Mouse (Mus musculus) MEL (cell line): ENCODE measurements at regions not wholly inside any gene's neighbourhood (a gene's known extent, or its start where the extent isn't known, plus 50 kb on each side); places are given as distances from the start of the nearest gene placed in this dataset.

Source experiments
- CTCF ChIP-seq, 3 experiments: IDR thresholded peaks in 2 of 3; conservative IDR thresholded peaks in 1 of 3; 2 replicates each; pipeline ENCODE4 v1.5.1; 2011 to 2012; ENCODE audit warnings: low read length in 3 of 3, low read depth in 2 of 3, mild to moderate bottlenecking in 2 of 3, improper control_type of control experiment in 1 of 3, inconsistent platforms in 1 of 3, mixed read lengths in 1 of 3, moderate library complexity in 1 of 3; ENCODE audit not compliant: control insufficient read depth in 1 of 3, insufficient read depth in 1 of 3, poor library complexity in 1 of 3, severe bottlenecking in 1 of 3
- ELF1 ChIP-seq: IDR thresholded peaks from 2 replicates; pipeline ENCODE4 v1.6.1; 2014; ENCODE audit warnings: low read depth, mild to moderate bottlenecking, inconsistent platforms, low read length, improper control_type of control experiment, moderate library complexity
- EP300 ChIP-seq, 2 experiments: IDR thresholded peaks; 2 replicates each; pipeline ENCODE4 v1.6.1; 2011; ENCODE audit warnings: improper control_type of control experiment in 2 of 2, low read length in 2 of 2, low read depth in 1 of 2, mild to moderate bottlenecking in 1 of 2
- ETS1 ChIP-seq: IDR thresholded peaks from 2 replicates; pipeline ENCODE4 v1.6.1; 2012; ENCODE audit warnings: low read depth, mild to moderate bottlenecking, inconsistent platforms, low read length, improper control_type of control experiment, moderate library complexity
- GATA1 ChIP-seq: IDR thresholded peaks from 2 replicates; pipeline ENCODE4 v1.6.1; 2011; ENCODE audit warnings: low read depth, low read length, improper control_type of control experiment
- HCFC1 ChIP-seq: IDR thresholded peaks from 2 replicates; pipeline ENCODE4 v1.6.1; 2012; ENCODE audit warnings: low read depth, mild to moderate bottlenecking, inconsistent platforms, low read length, improper control_type of control experiment, moderate library complexity
- KAT2A ChIP-seq: conservative IDR thresholded peaks from 2 replicates; pipeline ENCODE4 v1.6.1; 2012; ENCODE audit warnings: low read depth, low read length, improper control_type of control experiment, inconsistent platforms
- MAX ChIP-seq: IDR thresholded peaks from 2 replicates; pipeline ENCODE4 v1.6.1; 2011; ENCODE audit warnings: low read length, improper control_type of control experiment
- POLR2A ChIP-seq, 2 experiments: IDR thresholded peaks; 2 replicates each; pipeline ENCODE4 v1.6.1; 2011 to 2012; ENCODE audit warnings: low read length in 2 of 2, mild to moderate bottlenecking in 2 of 2, control low read depth in 1 of 2, improper control_type of control experiment in 1 of 2, low read depth in 1 of 2, moderate library complexity in 1 of 2; ENCODE audit not compliant: control insufficient read depth in 1 of 2, insufficient read depth in 1 of 2, poor library complexity in 1 of 2
- SMC3 ChIP-seq: IDR thresholded peaks from 2 replicates; pipeline ENCODE4 v1.6.1; 2011; ENCODE audit warnings: low read depth, low read length, improper control_type of control experiment
- TCF12 ChIP-seq: IDR thresholded peaks from 2 replicates; pipeline ENCODE4 v1.6.1; 2014; ENCODE audit warnings: low read depth, mild to moderate bottlenecking, inconsistent platforms, low read length, improper control_type of control experiment, moderate library complexity
- UBTF ChIP-seq: IDR thresholded peaks from 2 replicates; pipeline ENCODE4 v1.6.1; 2012; ENCODE audit warnings: low read depth, mild to moderate bottlenecking, inconsistent platforms, low read length, improper control_type of control experiment, moderate library complexity, borderline replicate concordance; ENCODE audit not compliant: insufficient read depth
- ZC3H11A ChIP-seq: IDR thresholded peaks from 2 replicates; pipeline ENCODE4 v1.6.1; 2012; ENCODE audit warnings: low read depth, mild to moderate bottlenecking, inconsistent platforms, low read length, improper control_type of control experiment

- TF ChIP-seq CTCF (IDR thresholded peaks at IDR 0.05 in 2 of 3, conservative IDR thresholded peaks at IDR 0.05 in 1 of 3; ENCODE audit: control insufficient read depth in 1 of 3, insufficient read depth in 1 of 3, low read depth in 2 of 3, low read length in 3 of 3, poor library complexity in 1 of 3, severe bottlenecking in 1 of 3), result no peak
- TF ChIP-seq ELF1, result no peak
- TF ChIP-seq UBTF, result no peak
- no peak for TF ChIP-seq EP300 (IDR thresholded peaks at IDR 0.05; ENCODE audit: low read depth in 1 of 2, low read length in 2 of 2)
- TF ChIP-seq KAT2A, result no peak
- no peak for TF ChIP-seq POLR2A (IDR thresholded peaks at IDR 0.05; ENCODE audit: control insufficient read depth in 1 of 2, insufficient read depth in 1 of 2, low read depth in 1 of 2, low read length in 2 of 2, poor library complexity in 1 of 2)
- TF ChIP-seq GATA1, result no peak
- TF ChIP-seq HCFC1, result no peak
- no peak for TF ChIP-seq ZC3H11A
- no peak for TF ChIP-seq SMC3
- TF ChIP-seq ETS1, result no peak
- TF ChIP-seq TCF12, result no peak
- TF ChIP-seq MAX, result no peak
Observed at GRCm38 (mm10) chr19:36180329-36180728, 60.4 kb upstream of the Ankrd1 start.
